Mouse (Mus musculus) B cell, adult (primary cell): ENCODE data around the gene Maged2. TPM values are rescaled to one million over a fixed set of nuclear protein-coding genes. Genes with fewer than 3 reads are reported as not detected.

Source experiments
- total RNA-seq: library from RNA; stranded (reverse); gene quantifications from 4 replicates; pipeline ENCODE4 v1.2.4, GENCODE M21; 2023; ENCODE audit not compliant: inconsistent age

Gene Maged2
- 0.48 to 1.8 TPM (median 1.0 TPM) in 4 replicates for total RNA-seq

GRCm38 (mm10) chrX:150814139-150814469 lies at the start of gene Maged2:
TSS of gene Maged2 (minus strand) at chrX:150814345.

Other genes starting within 250 kb of the Maged2 start
- 5.2 to 7.9 TPM (median 6.9 TPM) in 4 replicates for gene Pfkfb1, start 226.1 kb downstream of the Maged2 start, total RNA-seq
- gene Apex2, start 224.5 kb downstream of the Maged2 start, total RNA-seq = 15.7 to 19.7 TPM (median 18.6 TPM) in 4 replicates
- not detected in 4 replicates for gene Tro, start 156.8 kb downstream of the Maged2 start, total RNA-seq
- 39.5 to 66.2 TPM (median 58.4 TPM) in 4 replicates for gene Gnl3l, start 203.0 kb upstream of the Maged2 start, total RNA-seq
- not detected in 4 replicates for gene Fgd1, start 231.8 kb upstream of the Maged2 start, total RNA-seq